Mouse (Mus musculus) kidney, embryonic 14.5 days (tissue): Measurements from ENCODE around the gene Fam104a. TPM values are rescaled to one million over a fixed set of nuclear protein-coding genes. Genes with fewer than 3 reads are reported as not detected.
A peak's percentile ranks its signal among the peaks of the same experiment; 100 is the strongest.

ENCODE experiments used
- ATAC-seq: fragments of 200-750 bp; cut with Nextera tagmentation; 2 replicates; pipeline ENCODE4 v1.8.0; 2017; ENCODE audit warnings: moderate number of reproducible peaks, mild to moderate bottlenecking, moderate TSS enrichment, moderate library complexity; ENCODE audit not compliant: low FRiP score, low TSS enrichment
- H3K27ac ChIP-seq: fragments of 300-500 bp; sonication (generic); 2 replicates; pipeline ENCODE4 v1.5.1; 2014; ENCODE audit warnings: low read depth, mild to moderate bottlenecking, low read length, moderate library complexity, mixed read lengths
- H3K27me3 ChIP-seq: fragments of 300-500 bp; sonication (generic); 2 replicates; pipeline ENCODE4 v1.6.1; 2014; ENCODE audit warnings: mild to moderate bottlenecking, low read length; ENCODE audit not compliant: control insufficient read depth, insufficient read depth
- H3K36me3 ChIP-seq: fragments of 300-500 bp; sonication (generic); 2 replicates; pipeline ENCODE4 v1.6.1; 2014; ENCODE audit warnings: low read length, mixed read lengths; ENCODE audit not compliant: control insufficient read depth, insufficient read depth
- H3K4me1 ChIP-seq: fragments of 300-500 bp; sonication (generic); 2 replicates; pipeline ENCODE4 v1.6.1; 2014; ENCODE audit warnings: low read length, mixed read lengths; ENCODE audit not compliant: control insufficient read depth, insufficient read depth
- H3K4me2 ChIP-seq: fragments of 300-500 bp; sonication (generic); replicated peaks from 2 replicates; pipeline ENCODE4 v1.6.1; 2014; ENCODE audit warnings: low read depth, mild to moderate bottlenecking, low read length
- H3K4me3 ChIP-seq: fragments of 300-500 bp; sonication (generic); 2 replicates; pipeline ENCODE4 v1.5.1; 2014; ENCODE audit warnings: mild to moderate bottlenecking, low read length
- H3K9ac ChIP-seq: fragments of 300-500 bp; sonication (generic); 2 replicates; pipeline ENCODE4 v1.6.1; 2014; ENCODE audit warnings: low read depth, mild to moderate bottlenecking, low read length, moderate library complexity
- H3K9me3 ChIP-seq: fragments of 300-500 bp; sonication (generic); 2 replicates; pipeline ENCODE4 v1.6.1; 2016; ENCODE audit warnings: low read length; ENCODE audit not compliant: control insufficient read depth
- WGBS: fragments of 180-500 bp; shearing (Covaris S2); extraction: QIAGEN DNeasy Blood & Tissue Kit; methylation state at CpG from one replicate; pipeline ENCODE4 v1.1.7; 2014; 5-methylcytosine and 5-hydroxymethylcytosine counted together
- polyA plus RNA-seq: library from polyadenylated mRNA; unstranded; fragments of >200 nt; fragmentation: Nextera tagmentation; extraction: Ambion mirVana; gene quantifications from 2 replicates; pipeline ENCODE4 v1.2.1, GENCODE M21; 2014

The Fam104a gene
- polyA plus RNA-seq, 1 experiment from 2014 or later: 49.8 TPM

- no peak overlapping the region for H3K4me3 ChIP-seq
- no peak overlapping the region for H3K9ac ChIP-seq
- peaks cover 19% of the 10 kb centered on the region for H3K4me1 ChIP-seq
- H3K36me3 ChIP-seq: no peaks in the 10 kb centered on the region
- H3K27me3 ChIP-seq: no peaks in the 10 kb centered on the region; the same call in 1 of the 2 replicates
- WGBS: 48% methylated on average over 19 of the region's 19 CpGs
- no peak overlapping the region for H3K27ac ChIP-seq
- no peaks in the 10 kb centered on the region for H3K9me3 ChIP-seq
- no peak for ATAC-seq
- H3K4me2 ChIP-seq: no peak overlapping the region
These were observed 24.8 kb upstream of the Fam104a start for GRCm38 (mm10) chr11:113708629-113709213.

- 83% methylated on average over 15 of the region's 15 CpGs for WGBS
- ATAC-seq: no peak
- Histone ChIP-seq H3K4me3 (no peak overlapping the region), H3K27me3 (no peaks in the 10 kb centered on the region; the same call in 1 of the 2 replicates), H3K9ac (no peak overlapping the region), H3K4me1 (peaks cover 19% of the 10 kb centered on the region), H3K9me3 (no peaks in the 10 kb centered on the region), H3K4me2 (no peak overlapping the region), H3K36me3 (no peaks in the 10 kb centered on the region), H3K27ac (no peak overlapping the region)
These were observed 22.2 kb upstream of the Fam104a start for GRCm38 (mm10) chr11:113705966-113706652.

GRCm38 (mm10) chr11:113703758-113704157 lies 19.8 kb upstream of the Fam104a start:
- no peak overlapping the region for H3K27ac ChIP-seq
- peaks cover 3% of the 10 kb centered on the region; the same call in 1 of the 2 replicates for H3K4me1 ChIP-seq
- peak; percentile 56; the same call in 1 of the 2 replicates for ATAC-seq
- no peaks in the 10 kb centered on the region; the same call in 1 of the 2 replicates for H3K36me3 ChIP-seq
- H3K9ac ChIP-seq: no peak overlapping the region
- no peaks in the 10 kb centered on the region for H3K9me3 ChIP-seq
- H3K4me3 ChIP-seq: no peak overlapping the region
- H3K4me2 ChIP-seq: no peak overlapping the region
- WGBS: 42% methylated on average over 5 of the region's 5 CpGs
- H3K27me3 ChIP-seq: no peaks in the 10 kb centered on the region

- H3K4me1 ChIP-seq: no peaks in the 10 kb centered on the region
- WGBS: 73% methylated on average over 7 of the region's 7 CpGs
- no peak overlapping the region for H3K4me2 ChIP-seq
- H3K27ac ChIP-seq: no peak overlapping the region
- H3K9ac ChIP-seq: no peak overlapping the region
- ATAC-seq: no peak
- H3K36me3 ChIP-seq: peaks cover 11% of the 10 kb centered on the region
- H3K27me3 ChIP-seq: no peaks in the 10 kb centered on the region
- H3K4me3 ChIP-seq: no peak overlapping the region
- H3K9me3 ChIP-seq: 0 out of 2 replicates have a peak, but pooled peaks cover 4% of the 10 kb centered on the region
These were observed 15.7 kb upstream of the Fam104a start for GRCm38 (mm10) chr11:113699643-113700042.

- H3K36me3 ChIP-seq: peaks cover 23% of the 10 kb centered on the region
- H3K4me2 ChIP-seq: no peak overlapping the region
- H3K4me3 ChIP-seq: no peak overlapping the region
- ATAC-seq: peak; percentile 59; the same call in 1 of the 2 replicates
- no peaks in the 10 kb centered on the region for H3K27me3 ChIP-seq
- no peaks in the 10 kb centered on the region for H3K4me1 ChIP-seq
- no peak overlapping the region for H3K27ac ChIP-seq
- no peak overlapping the region for H3K9ac ChIP-seq
- WGBS: 46% methylated on average over 12 of the region's 12 CpGs
- 0 out of 2 replicates have a peak, but pooled peaks cover 4% of the 10 kb centered on the region for H3K9me3 ChIP-seq
These were observed 14.1 kb upstream of the Fam104a start for GRCm38 (mm10) chr11:113698013-113698545.

GRCm38 (mm10) chr11:113697571-113697970 lies 13.6 kb upstream of the Fam104a start:
- H3K4me3 ChIP-seq: no peak overlapping the region
- no peaks in the 10 kb centered on the region for H3K4me1 ChIP-seq
- H3K9me3 ChIP-seq: 0 out of 2 replicates have a peak, but pooled peaks cover 4% of the 10 kb centered on the region
- H3K9ac ChIP-seq: no peak overlapping the region
- H3K27me3 ChIP-seq: no peaks in the 10 kb centered on the region
- no peak for ATAC-seq
- 77% methylated on average over 5 of the region's 5 CpGs for WGBS
- H3K4me2 ChIP-seq: no peak overlapping the region
- peaks cover 29% of the 10 kb centered on the region for H3K36me3 ChIP-seq
- no peak overlapping the region for H3K27ac ChIP-seq

GRCm38 (mm10) chr11:113691851-113692250 lies 7.9 kb upstream of the Fam104a start:
- Histone ChIP-seq H3K4me2 (no peak overlapping the region), H3K4me3 (no peak overlapping the region), H3K27me3 (no peaks in the 10 kb centered on the region), H3K9ac (no peak overlapping the region), H3K36me3 (peaks cover 77% of the 10 kb centered on the region), H3K4me1 (peaks cover 2% of the 10 kb centered on the region; the same call in 1 of the 2 replicates), H3K27ac (no peak overlapping the region), H3K9me3 (0 out of 2 replicates have a peak, but pooled peaks cover 4% of the 10 kb centered on the region)
- WGBS: 68% methylated on average over 3 of the region's 3 CpGs
- ATAC-seq: no peak

- WGBS: 81% methylated on average over 5 of the region's 5 CpGs
- H3K27ac ChIP-seq: no peak overlapping the region
- H3K4me1 ChIP-seq: peaks cover 8% of the 10 kb centered on the region; the same call in 1 of the 2 replicates
- no peak overlapping the region for H3K4me3 ChIP-seq
- no peak for ATAC-seq
- no peak overlapping the region for H3K9ac ChIP-seq
- no peaks in the 10 kb centered on the region for H3K27me3 ChIP-seq
- peaks cover 76% of the 10 kb centered on the region for H3K36me3 ChIP-seq
- H3K4me2 ChIP-seq: no peak overlapping the region
- 0 out of 2 replicates have a peak, but pooled peaks cover 4% of the 10 kb centered on the region for H3K9me3 ChIP-seq
These were observed 7.4 kb upstream of the Fam104a start for GRCm38 (mm10) chr11:113691318-113691717.

GRCm38 (mm10) chr11:113690506-113690905 lies 6.6 kb upstream of the Fam104a start:
- Histone ChIP-seq H3K9ac (no peak overlapping the region), H3K27ac (no peak overlapping the region), H3K4me3 (no peak overlapping the region), H3K27me3 (no peaks in the 10 kb centered on the region), H3K9me3 (0 out of 2 replicates have a peak, but pooled peaks cover 3% of the 10 kb centered on the region), H3K4me2 (no peak overlapping the region), H3K4me1 (peaks cover 8% of the 10 kb centered on the region; the same call in 1 of the 2 replicates), H3K36me3 (peaks cover 70% of the 10 kb centered on the region)
- 91% methylated on average over 12 of the region's 12 CpGs for WGBS
- no peak for ATAC-seq
